9 mouse cellular contexts compared by ENCODE assay signal in the genomic region with DNA sequence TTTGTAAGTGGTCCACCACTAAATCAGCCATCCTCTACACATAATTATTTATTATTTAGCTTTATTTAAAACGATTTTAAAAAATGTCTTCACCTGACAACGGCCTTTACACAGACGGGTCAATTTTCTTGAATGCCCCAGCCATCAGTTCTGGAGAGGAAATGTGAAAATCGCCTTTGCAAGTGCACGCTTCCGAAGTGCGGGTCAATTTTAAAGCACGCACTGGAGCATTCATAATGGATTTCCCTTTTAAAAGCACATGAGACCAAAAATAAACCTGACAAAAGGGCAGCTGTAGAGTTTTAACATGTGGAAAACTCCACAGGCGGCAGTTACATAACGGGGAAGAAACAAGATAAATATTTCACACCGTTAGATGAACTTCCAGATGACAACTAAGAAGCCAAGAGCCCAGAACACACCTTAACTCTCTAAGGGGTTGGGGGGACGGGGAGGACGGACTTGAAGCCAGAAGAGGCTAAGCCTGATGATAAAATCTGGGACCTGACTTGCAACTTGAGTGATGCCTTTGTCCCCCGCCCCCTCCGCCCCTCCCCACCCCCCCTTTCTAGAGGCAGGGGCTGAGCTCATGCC. TPM values are rescaled to one million over a fixed set of nuclear protein-coding genes. Genes with fewer than 3 reads are reported as not detected.
DNase-seq lines count a peak whose midpoint lies in the region; ATAC-seq lines count a peak whose summit lies in the region.
"Had no signal": no experiment of that assay in that cellular context is flagged by ENCODE, and none has a peak within 500 bp of the region (broad histone marks: within the 10 kb centered on the region; RNA-seq: fewer than 3 reads in every experiment).

No protein-coding gene starts in this region.

- peak overlapping the region; percentile 67 for H3K4me3 ChIP-seq in hindbrain, embryonic 14.5 days (replicated peaks; ENCODE audit: low read length)
- peak overlapping the region; percentile 77 for H3K4me3 ChIP-seq in midbrain, embryonic 13.5 days (replicated peaks)

- peak; percentile 3; the same call in 1 of the 2 replicates for ATAC-seq in hindbrain, embryonic 14.5 days (ENCODE audit: low FRiP score)
- ATAC-seq in midbrain, embryonic 13.5 days = peak; percentile 35

- no peaks in the 10 kb centered on the region for H3K36me3 ChIP-seq in hindbrain, embryonic 14.5 days (replicated peaks; ENCODE audit: control insufficient read depth, insufficient read depth)
- H3K36me3 ChIP-seq in midbrain, embryonic 13.5 days = peaks cover 3% of the 10 kb centered on the region

- DNase-seq in heart, adult 18-20 months = peak; percentile 37 to 53
- no peak for DNase-seq in heart, adult 8-10 months (ENCODE audit: low spot score)
- peak; percentile 62 for DNase-seq in embryo, embryonic 9.5 days (ENCODE audit: extremely low spot score)
- peak; percentile 44 for DNase-seq in hindbrain, embryonic 14.5 days (ENCODE audit: low spot score)
- no peak for DNase-seq in cerebellum, postnatal 14 days
- no peak for DNase-seq in cerebellum, postnatal 36 days
- DNase-seq in cerebellum, postnatal 4 days (ENCODE audit: low spot score in 2 of 2) = no peak

- WGBS in hindbrain, embryonic 14.5 days = under 1% methylated on average over 15 of the region's 15 CpGs
- under 1% methylated on average over 15 of the region's 15 CpGs for WGBS in midbrain, embryonic 13.5 days

- H3K9ac ChIP-seq in hindbrain, embryonic 14.5 days = peak overlapping the region; percentile 74
- H3K9ac ChIP-seq in midbrain, embryonic 13.5 days (replicated peaks) = peak overlapping the region; percentile 85

- no peaks in the 10 kb centered on the region for H3K27me3 ChIP-seq in hindbrain, embryonic 14.5 days (ENCODE audit: control insufficient read depth, insufficient read depth, low read length)
- H3K27me3 ChIP-seq in midbrain, embryonic 13.5 days = no peaks in the 10 kb centered on the region

- H3K4me2 ChIP-seq in hindbrain, embryonic 14.5 days (replicated peaks) = peak overlapping the region; percentile 87
- peak overlapping the region; percentile 87 for H3K4me2 ChIP-seq in midbrain, embryonic 13.5 days (replicated peaks)

- H3K9me3 ChIP-seq in hindbrain, embryonic 14.5 days (ENCODE audit: control insufficient read depth, low read length) = no peaks in the 10 kb centered on the region
- H3K9me3 ChIP-seq in midbrain, embryonic 13.5 days = no peaks in the 10 kb centered on the region

- H3K4me1 ChIP-seq in hindbrain, embryonic 14.5 days (replicated peaks; ENCODE audit: control insufficient read depth, insufficient read depth, low read length) = peaks cover 13% of the 10 kb centered on the region; the same call in 1 of the 2 replicates
- peaks cover 32% of the 10 kb centered on the region for H3K4me1 ChIP-seq in midbrain, embryonic 13.5 days (replicated peaks)

- H3K27ac ChIP-seq in hindbrain, embryonic 14.5 days = peak overlapping the region; percentile 82
- H3K27ac ChIP-seq in midbrain, embryonic 13.5 days = peak overlapping the region; percentile 97

RNA-seq across cellular contexts. Expression of a gene that starts 0.6 kb away (rescaled TPM):
- total RNA-seq in heart, adult 18-20 months (2021) = 10 to 100 TPM; 85.1 to 92.0 TPM
- total RNA-seq in heart, adult 8-10 months (2022) = 10 to 100 TPM; 89.2 to 94.1 (median 91.6) TPM
- 33.9 and 34.0 TPM in 2 replicates for polyA plus RNA-seq in hindbrain, embryonic 14.5 days (2014; fragmentation: Nextera tagmentation; extraction: Ambion mirVana)
- 40.7 and 44.1 TPM in 2 replicates for polyA plus RNA-seq in midbrain, embryonic 13.5 days (2015; fragmentation: Nextera tagmentation; extraction: Ambion mirVana)
- polyA plus RNA-seq: erythroblast, embryonic 14.5 days had no signal

RNA-seq across cellular contexts. Expression of a gene that starts 37.8 kb away (rescaled TPM):
- total RNA-seq in heart, adult 18-20 months (2021) = 10 to 100 TPM; 40.3 to 42.9 TPM
- 10 to 100 TPM; 39.8 to 52.5 (median 45.3) TPM for total RNA-seq in heart, adult 8-10 months (2022)
- 38.0 and 38.1 TPM in 2 replicates for polyA plus RNA-seq in hindbrain, embryonic 14.5 days (2014; fragmentation: Nextera tagmentation; extraction: Ambion mirVana)
- polyA plus RNA-seq in midbrain, embryonic 13.5 days (2015; fragmentation: Nextera tagmentation; extraction: Ambion mirVana) = 43.9 and 49.6 TPM in 2 replicates

Comparison
In these comparisons a context has a peak if more than half of its experiments do, and no peak if none do; other contexts are left out.
1. DNase-seq: peak in heart, adult 18-20 months (2 of 2), embryo, embryonic 9.5 days (single experiment) and hindbrain, embryonic 14.5 days (single experiment); none in heart, adult 8-10 months (single experiment), cerebellum, postnatal 14 days (0 of 2), cerebellum, postnatal 36 days (0 of 2) and cerebellum, postnatal 4 days (0 of 2).